Mouse (Mus musculus) cortical plate, adult 2 months (tissue): ENCODE results near the gene A930004D18Rik.

Experiments used
- CTCF ChIP-seq: fragments of 200-500 bp; IDR thresholded peaks from 2 replicates; pipeline ENCODE4 v1.5.1; 2011; ENCODE audit warnings: mild to moderate bottlenecking, control low read depth, low read length; ENCODE audit not compliant: insufficient read depth; ENCODE audit errors: extremely low read depth
- POLR2A ChIP-seq: fragments of 200-500 bp; IDR thresholded peaks from 2 replicates; pipeline ENCODE4 v1.6.1; 2011; ENCODE audit warnings: mild to moderate bottlenecking, low read length, control low read depth; ENCODE audit not compliant: insufficient read depth; ENCODE audit errors: extremely low read depth

DNA sequence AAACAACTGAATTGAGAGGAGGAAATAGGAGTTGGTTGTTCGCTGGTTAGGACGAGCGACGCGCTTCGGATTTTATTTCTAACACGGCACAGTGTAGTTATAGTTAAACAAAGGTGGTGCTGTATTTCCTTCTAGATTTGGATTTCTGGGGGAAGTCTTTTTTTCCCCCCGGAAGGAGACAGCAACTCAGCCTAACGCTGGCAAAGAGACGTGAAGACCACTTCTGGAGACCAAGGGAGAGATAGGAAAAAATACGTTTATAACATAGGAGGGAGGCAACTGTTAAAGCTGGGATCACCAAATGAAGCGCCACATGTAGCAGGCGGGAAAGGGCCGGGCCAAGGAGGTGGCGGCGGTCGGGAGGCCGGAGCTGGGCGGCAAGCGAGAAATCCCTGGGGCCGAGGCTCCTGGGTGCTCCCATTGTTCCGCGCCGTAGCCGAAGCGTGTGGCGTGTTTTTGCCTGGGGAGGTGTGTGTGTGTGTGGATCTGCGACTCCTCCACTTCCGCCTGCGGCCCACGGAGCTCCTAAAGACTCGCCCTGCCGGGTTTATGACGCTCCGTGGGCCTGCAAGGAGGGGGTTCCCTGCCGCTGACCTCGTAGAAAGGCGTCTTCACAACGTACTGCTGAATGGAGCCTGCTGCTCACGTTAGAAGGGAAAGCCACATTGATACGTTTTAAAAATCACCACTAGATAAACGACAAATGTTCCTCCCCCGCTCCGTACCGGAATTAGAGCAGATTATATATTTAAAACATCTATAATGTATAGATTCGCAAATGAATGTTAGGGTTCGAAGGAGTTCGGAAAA, 20.0 kb upstream of the A930004D18Rik start:
- TF ChIP-seq POLR2A (0 out of 2 replicates have a peak, but pooled peaks have one; percentile 7), CTCF (no peak)
